Mouse (Mus musculus): ENCODE results near the gene Cuedc2. TPM values are rescaled to one million over a fixed set of nuclear protein-coding genes. Genes with fewer than 3 reads are reported as not detected.

Gene Cuedc2
- polyA plus RNA-seq, 1 experiment from 2014 or later, result 150 TPM

GRCm38 (mm10) chr19:46362104-46362503 is 23.6 kb upstream of the Cuedc2 start:
- H3K27ac ChIP-seq (ENCODE audit: low read length), result no peak overlapping the region
- no peak overlapping the region for H3K4me3 ChIP-seq (ENCODE audit: low read length)
- no peak for ATAC-seq (replicated peaks; ENCODE audit: extremely low read depth, insufficient read depth, low FRiP score)
- 69% methylated on average over 8 of the region's 8 CpGs for WGBS
- peaks cover under 1% of the 10 kb centered on the region; the same call in 1 of the 2 replicates for H3K4me1 ChIP-seq (ENCODE audit: control insufficient read depth, insufficient read depth, low read length)
- H3K9ac ChIP-seq (ENCODE audit: low read length), result no peak overlapping the region
- H3K4me2 ChIP-seq (ENCODE audit: low read depth, low read length), result no peak overlapping the region
- no peaks in the 10 kb centered on the region for H3K9me3 ChIP-seq (replicated peaks; ENCODE audit: control insufficient read depth, low read length)
- no peaks in the 10 kb centered on the region for H3K36me3 ChIP-seq (ENCODE audit: control insufficient read depth, insufficient read depth)
- H3K27me3 ChIP-seq (ENCODE audit: control insufficient read depth, insufficient read depth, low read length), result 0 out of 2 replicates have a peak, but pooled peaks cover 5% of the 10 kb centered on the region

GRCm38 (mm10) chr19:46358381-46358780 is 19.9 kb upstream of the Cuedc2 start:
- WGBS, result 61% methylated on average over 4 of the region's 4 CpGs

GRCm38 (mm10) chr19:46357344-46358280 is 19.1 kb upstream of the Cuedc2 start:
- 17% methylated on average over 25 of the region's 25 CpGs for WGBS
- no peaks in the 10 kb centered on the region for H3K36me3 ChIP-seq (ENCODE audit: control insufficient read depth, insufficient read depth)
- H3K4me2 ChIP-seq (ENCODE audit: low read depth, low read length), result peak overlapping the region; percentile 65
- peak overlapping the region; percentile 50 for H3K4me3 ChIP-seq (ENCODE audit: low read length)
- peak overlapping the region; percentile 71 for H3K27ac ChIP-seq (ENCODE audit: low read length)
- peaks cover 2% of the 10 kb centered on the region; the same call in 1 of the 2 replicates for H3K4me1 ChIP-seq (ENCODE audit: control insufficient read depth, insufficient read depth, low read length)
- ATAC-seq (replicated peaks; ENCODE audit: extremely low read depth, insufficient read depth, low FRiP score), result 0 out of 2 replicates have a peak, but pooled peaks have one; percentile 35
- peak overlapping the region; percentile 61 for H3K9ac ChIP-seq (ENCODE audit: low read length)
- no peaks in the 10 kb centered on the region for H3K9me3 ChIP-seq (replicated peaks; ENCODE audit: control insufficient read depth, low read length)
- H3K27me3 ChIP-seq (ENCODE audit: control insufficient read depth, insufficient read depth, low read length), result 0 out of 2 replicates have a peak, but pooled peaks cover 8% of the 10 kb centered on the region

More at GRCm38 (mm10) chr19:46358381-46358780, 19.9 kb upstream of the Cuedc2 start:
- Histone ChIP-seq H3K9me3 (replicated peaks; ENCODE audit: control insufficient read depth, low read length) (no peaks in the 10 kb centered on the region), H3K4me3 (ENCODE audit: low read length) (no peak overlapping the region), H3K27me3 (ENCODE audit: control insufficient read depth, insufficient read depth, low read length) (0 out of 2 replicates have a peak, but pooled peaks cover 8% of the 10 kb centered on the region), H3K4me1 (ENCODE audit: control insufficient read depth, insufficient read depth, low read length) (peaks cover 2% of the 10 kb centered on the region; the same call in 1 of the 2 replicates), H3K9ac (ENCODE audit: low read length) (no peak overlapping the region), H3K36me3 (ENCODE audit: control insufficient read depth, insufficient read depth) (no peaks in the 10 kb centered on the region), H3K4me2 (ENCODE audit: low read depth, low read length) (peak overlapping the region; percentile 65; the same call in 1 of the 2 replicates), H3K27ac (ENCODE audit: low read length) (peak overlapping the region; percentile 71)
- no peak for ATAC-seq (replicated peaks; ENCODE audit: extremely low read depth, insufficient read depth, low FRiP score)

- ATAC-seq (replicated peaks; ENCODE audit: extremely low read depth, insufficient read depth, low FRiP score), result peak; percentile 85
- H3K36me3 ChIP-seq (ENCODE audit: control insufficient read depth, insufficient read depth), result no peaks in the 10 kb centered on the region
- peaks cover 2% of the 10 kb centered on the region; the same call in 1 of the 2 replicates for H3K4me1 ChIP-seq (ENCODE audit: control insufficient read depth, insufficient read depth, low read length)
- 0 out of 2 replicates have a peak overlapping the region, but pooled peaks have one; percentile 0 for H3K27ac ChIP-seq (ENCODE audit: low read length)
- peak overlapping the region; percentile 65 for H3K4me2 ChIP-seq (ENCODE audit: low read depth, low read length)
- 0 out of 2 replicates have a peak, but pooled peaks cover 8% of the 10 kb centered on the region for H3K27me3 ChIP-seq (ENCODE audit: control insufficient read depth, insufficient read depth, low read length)
- 1% methylated on average over 29 of the region's 29 CpGs for WGBS
- peak overlapping the region; percentile 61 for H3K9ac ChIP-seq (ENCODE audit: low read length)
- peak overlapping the region; percentile 50 for H3K4me3 ChIP-seq (ENCODE audit: low read length)
- no peaks in the 10 kb centered on the region for H3K9me3 ChIP-seq (replicated peaks; ENCODE audit: control insufficient read depth, low read length)
Observed at GRCm38 (mm10) chr19:46356701-46357138, 18.2 kb upstream of the Cuedc2 start.

- 48% methylated on average over 10 of the region's 10 CpGs for WGBS
- Histone ChIP-seq H3K36me3 (ENCODE audit: control insufficient read depth, insufficient read depth) (no peaks in the 10 kb centered on the region), H3K9me3 (replicated peaks; ENCODE audit: control insufficient read depth, low read length) (no peaks in the 10 kb centered on the region), H3K9ac (ENCODE audit: low read length) (peak within 1 kb of the TSS; percentile 82), H3K4me2 (ENCODE audit: low read depth, low read length) (peak within 1 kb of the TSS; percentile 83), H3K4me3 (ENCODE audit: low read length) (peak within 1 kb of the TSS; percentile 75), H3K27ac (ENCODE audit: low read length) (peak within 1 kb of the TSS; percentile 73; the same call in 1 of the 2 replicates), H3K4me1 (ENCODE audit: control insufficient read depth, insufficient read depth, low read length) (peaks cover 11% of the 10 kb centered on the region), H3K27me3 (ENCODE audit: control insufficient read depth, insufficient read depth, low read length) (peaks cover 6% of the 10 kb centered on the region; the same call in 1 of the 2 replicates)
- no peak for ATAC-seq (replicated peaks; ENCODE audit: extremely low read depth, insufficient read depth, low FRiP score)
Observed at GRCm38 (mm10) chr19:46350168-46350932, 11.8 kb upstream of the Cuedc2 start, which contains the start of gene 2310034G01Rik. TSS of gene 2310034G01Rik (minus strand) at chr19:46350302.

GRCm38 (mm10) chr19:46349550-46349949 is 11.0 kb upstream of the Cuedc2 start:
- peak overlapping the region; percentile 83 for H3K4me2 ChIP-seq (ENCODE audit: low read depth, low read length)
- H3K4me3 ChIP-seq (ENCODE audit: low read length), result peak overlapping the region; percentile 75
- H3K9ac ChIP-seq (ENCODE audit: low read length), result peak overlapping the region; percentile 82
- H3K36me3 ChIP-seq (ENCODE audit: control insufficient read depth, insufficient read depth), result no peaks in the 10 kb centered on the region
- H3K4me1 ChIP-seq (ENCODE audit: control insufficient read depth, insufficient read depth, low read length), result peaks cover 11% of the 10 kb centered on the region
- no peak overlapping the region for H3K27ac ChIP-seq (ENCODE audit: low read length)
- no peak; the same call in 1 of the 2 replicates for ATAC-seq (replicated peaks; ENCODE audit: extremely low read depth, insufficient read depth, low FRiP score)
- peaks cover 6% of the 10 kb centered on the region; the same call in 1 of the 2 replicates for H3K27me3 ChIP-seq (ENCODE audit: control insufficient read depth, insufficient read depth, low read length)
- 34% methylated on average over 6 of the region's 6 CpGs for WGBS
- no peaks in the 10 kb centered on the region for H3K9me3 ChIP-seq (replicated peaks; ENCODE audit: control insufficient read depth, low read length)

- Histone ChIP-seq H3K27me3 (ENCODE audit: control insufficient read depth, insufficient read depth, low read length) (peaks cover 3% of the 10 kb centered on the region; the same call in 1 of the 2 replicates), H3K4me1 (ENCODE audit: control insufficient read depth, insufficient read depth, low read length) (peaks cover 11% of the 10 kb centered on the region), H3K9me3 (replicated peaks; ENCODE audit: control insufficient read depth, low read length) (no peaks in the 10 kb centered on the region), H3K36me3 (ENCODE audit: control insufficient read depth, insufficient read depth) (no peaks in the 10 kb centered on the region), H3K4me2 (ENCODE audit: low read depth, low read length) (peak overlapping the region; percentile 83), H3K4me3 (ENCODE audit: low read length) (peak overlapping the region; percentile 75), H3K27ac (ENCODE audit: low read length) (peak overlapping the region; percentile 73), H3K9ac (ENCODE audit: low read length) (peak overlapping the region; percentile 82)
- WGBS, result under 1% methylated on average over 78 of the region's 78 CpGs
- ATAC-seq (replicated peaks; ENCODE audit: extremely low read depth, insufficient read depth, low FRiP score), result peak; percentile 80
Observed at GRCm38 (mm10) chr19:46348761-46349458, 10.4 kb upstream of the Cuedc2 start.
